Mouse (Mus musculus) myocyte (in vitro differentiated cells): ENCODE measurements around the gene Slc12a3. TPM values are rescaled to one million over a fixed set of nuclear protein-coding genes. Genes with fewer than 3 reads are reported as not detected.

Source experiments
- H3K27me3 ChIP-seq: one replicate; pipeline ENCODE4 v1.6.1; 2011; ENCODE audit not compliant: control insufficient read depth, insufficient read depth, insufficient read length
- H3K36me3 ChIP-seq: one replicate; pipeline ENCODE4 v1.6.1; 2011; ENCODE audit not compliant: control insufficient read depth, insufficient read depth
- H3K4me2 ChIP-seq: one replicate; pipeline ENCODE4 v1.6.1; 2011; ENCODE audit warnings: low read depth, control low read depth
- H3K4me3 ChIP-seq: one replicate; pipeline ENCODE4 v1.5.1; 2011; ENCODE audit warnings: mild to moderate bottlenecking, control low read depth, moderate library complexity
- H3K79me2 ChIP-seq: one replicate; pipeline ENCODE4 v1.6.1; 2011; ENCODE audit not compliant: control insufficient read depth, insufficient read depth
- H3ac ChIP-seq: one replicate; pipeline ENCODE4 v1.6.1; 2011; ENCODE audit not compliant: control insufficient read depth, insufficient read length
- CEBPB ChIP-seq: IDR thresholded peaks from 2 replicates; pipeline ENCODE4 v1.6.1; 2011; ENCODE audit warnings: mild to moderate bottlenecking, moderate library complexity; ENCODE audit not compliant: poor library complexity, insufficient read depth, severe bottlenecking
- E2F4 ChIP-seq: IDR thresholded peaks from one replicate; pipeline ENCODE4 v1.6.1; 2011; ENCODE audit warnings: mild to moderate bottlenecking, control low read depth, moderate library complexity; ENCODE audit not compliant: insufficient read depth
- MAX ChIP-seq: IDR thresholded peaks from one replicate; pipeline ENCODE4 v1.6.1; 2011; ENCODE audit warnings: low read depth, mild to moderate bottlenecking, control low read depth
- MYOD1 ChIP-seq, 3 experiments: IDR thresholded peaks; one replicate each; pipeline ENCODE4 v1.6.1; 2011; ENCODE audit warnings: control low read depth in 2 of 3, low read depth in 2 of 3, mild to moderate bottlenecking in 2 of 3, moderate library complexity in 1 of 3; ENCODE audit not compliant: insufficient read length in 2 of 3, control insufficient read depth in 1 of 3
- MYOG ChIP-seq, 3 experiments: IDR thresholded peaks; one replicate each; pipeline ENCODE4 v1.6.1; 2011; ENCODE audit warnings: control low read depth in 2 of 3, low read depth in 2 of 3, mild to moderate bottlenecking in 2 of 3; ENCODE audit not compliant: insufficient read length in 2 of 3, control insufficient read depth in 1 of 3, insufficient read depth in 1 of 3
- POLR2A ChIP-seq: IDR thresholded peaks from one replicate; pipeline ENCODE4 v1.6.1; 2011; ENCODE audit warnings: low read depth, mild to moderate bottlenecking, control low read depth, moderate library complexity; ENCODE audit not compliant: insufficient read length
- POLR2AphosphoS2 ChIP-seq: IDR thresholded peaks from one replicate; pipeline ENCODE4 v1.6.1; 2011; ENCODE audit warnings: low read depth, control low read depth; ENCODE audit not compliant: insufficient read length
- REST ChIP-seq: IDR thresholded peaks from one replicate; pipeline ENCODE4 v1.6.1; 2011; ENCODE audit warnings: mild to moderate bottlenecking, control low read depth, moderate library complexity; ENCODE audit not compliant: insufficient read depth, insufficient read length
- SRF ChIP-seq: IDR thresholded peaks from one replicate; pipeline ENCODE4 v1.6.1; 2011; ENCODE audit warnings: low read depth; ENCODE audit not compliant: control insufficient read depth, insufficient read length
- TCF12 ChIP-seq: IDR thresholded peaks from one replicate; pipeline ENCODE4 v1.6.1; 2011; ENCODE audit warnings: mild to moderate bottlenecking, control low read depth; ENCODE audit not compliant: poor library complexity, insufficient read depth, severe bottlenecking
- TCF3 ChIP-seq: IDR thresholded peaks from one replicate; pipeline ENCODE4 v1.6.1; 2011; ENCODE audit warnings: low read depth, control low read depth; ENCODE audit not compliant: insufficient read length
- USF1 ChIP-seq: IDR thresholded peaks from one replicate; pipeline ENCODE4 v1.6.1; 2011; ENCODE audit warnings: low read depth, mild to moderate bottlenecking, control low read depth, moderate library complexity
- polyA plus RNA-seq: library from polyadenylated mRNA; unstranded; fragments of >200 nt; fragmentation: generic; extraction: Trizol; gene quantifications from one replicate; pipeline ENCODE4 v1.2.1, GENCODE M21; 2012; ENCODE audit warnings: missing spikeins

Gene Slc12a3
- polyA plus RNA-seq, 1 experiment = 0.04 TPM

DNA sequence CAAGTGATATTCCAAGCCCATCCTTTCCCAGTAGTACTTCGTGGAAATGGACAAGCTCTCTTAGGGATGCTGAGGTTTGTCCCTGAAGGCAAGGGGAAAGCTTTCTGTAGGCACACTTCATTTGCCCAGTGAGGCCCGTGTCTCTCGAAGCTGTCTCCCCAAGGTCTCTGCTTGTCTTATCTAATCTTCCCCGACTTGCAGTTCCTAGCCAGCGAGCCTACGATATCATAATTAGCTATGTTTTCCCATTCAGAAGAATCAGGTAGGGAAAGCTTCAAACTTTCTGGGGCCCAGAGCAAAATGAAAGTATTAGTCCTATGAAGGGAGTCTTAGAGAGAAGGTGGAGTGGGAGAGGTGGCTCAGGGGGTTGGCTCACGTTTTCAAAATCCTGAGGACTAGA lies 55.2 kb downstream of the Slc12a3 start:
- H3K36me3 ChIP-seq = peaks cover 14% of the 10 kb centered on the region
- peaks cover 27% of the 10 kb centered on the region for H3K79me2 ChIP-seq
- no peak overlapping the region for H3K4me3 ChIP-seq
- H3ac ChIP-seq = no peak overlapping the region
- TF ChIP-seq REST (no peak), CEBPB (no peak), USF1 (no peak), TCF12 (no peak), POLR2A (no peak), MYOG (IDR thresholded peaks at IDR 0.05; ENCODE audit: control insufficient read depth in 1 of 3, insufficient read depth in 1 of 3, insufficient read length in 2 of 3, low read depth in 2 of 3) (no peak), TCF3 (no peak), E2F4 (no peak), MAX (no peak), MYOD1 (IDR thresholded peaks at IDR 0.05; ENCODE audit: control insufficient read depth in 1 of 3, insufficient read length in 2 of 3, low read depth in 2 of 3) (no peak), POLR2AphosphoS2 (no peak)
- no peak overlapping the region for H3K4me2 ChIP-seq
- H3K27me3 ChIP-seq = no peaks in the 10 kb centered on the region

DNA sequence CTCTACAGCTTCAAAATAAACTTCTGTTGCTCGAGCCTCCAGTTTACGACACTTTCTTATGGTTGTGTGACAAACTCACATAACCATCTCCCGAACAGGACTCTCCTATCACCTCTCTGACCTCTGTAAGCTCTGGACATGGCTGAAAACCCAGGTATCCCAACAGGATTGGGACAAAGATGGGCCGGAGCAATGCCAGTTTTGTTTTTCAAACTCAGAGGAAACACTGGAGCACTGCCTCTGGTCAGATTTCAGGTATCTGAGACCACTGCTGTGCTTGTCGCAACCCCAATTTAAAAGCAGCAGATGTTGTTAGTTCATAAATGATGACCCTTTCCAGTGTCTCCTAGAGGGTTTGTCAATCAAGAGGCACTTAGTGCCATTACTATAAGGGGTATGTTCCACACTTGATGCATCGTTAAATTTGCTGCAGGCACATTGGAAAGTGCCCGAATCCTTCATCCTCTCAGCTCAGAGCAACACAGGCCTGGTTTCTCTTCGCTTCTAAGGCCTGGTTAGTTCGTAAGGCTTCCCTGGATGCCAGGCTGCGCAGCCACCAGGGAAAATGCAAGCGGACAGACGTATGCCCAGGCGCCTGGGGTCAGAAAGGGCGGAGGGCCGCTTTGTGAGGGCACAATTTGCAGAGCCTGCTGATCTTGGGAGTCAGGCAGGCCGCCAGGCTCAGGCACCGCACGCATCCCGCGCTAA lies 56.7 kb downstream of the Slc12a3 start:
- peaks cover 38% of the 10 kb centered on the region for H3K79me2 ChIP-seq
- H3K27me3 ChIP-seq = no peaks in the 10 kb centered on the region
- H3ac ChIP-seq = peak overlapping the region; percentile 77
- H3K4me3 ChIP-seq = peak overlapping the region; percentile 100
- peaks cover 29% of the 10 kb centered on the region for H3K36me3 ChIP-seq
- TF ChIP-seq TCF3 (no peak), POLR2AphosphoS2 (no peak), MYOD1 (IDR thresholded peaks at IDR 0.05; ENCODE audit: control insufficient read depth in 1 of 3, insufficient read length in 2 of 3, low read depth in 2 of 3) (no peak), SRF (no peak), MYOG (IDR thresholded peaks at IDR 0.05; ENCODE audit: control insufficient read depth in 1 of 3, insufficient read depth in 1 of 3, insufficient read length in 2 of 3, low read depth in 2 of 3) (no peak), POLR2A (no peak), USF1 (no peak)
- H3K4me2 ChIP-seq = peak overlapping the region; percentile 91

DNA sequence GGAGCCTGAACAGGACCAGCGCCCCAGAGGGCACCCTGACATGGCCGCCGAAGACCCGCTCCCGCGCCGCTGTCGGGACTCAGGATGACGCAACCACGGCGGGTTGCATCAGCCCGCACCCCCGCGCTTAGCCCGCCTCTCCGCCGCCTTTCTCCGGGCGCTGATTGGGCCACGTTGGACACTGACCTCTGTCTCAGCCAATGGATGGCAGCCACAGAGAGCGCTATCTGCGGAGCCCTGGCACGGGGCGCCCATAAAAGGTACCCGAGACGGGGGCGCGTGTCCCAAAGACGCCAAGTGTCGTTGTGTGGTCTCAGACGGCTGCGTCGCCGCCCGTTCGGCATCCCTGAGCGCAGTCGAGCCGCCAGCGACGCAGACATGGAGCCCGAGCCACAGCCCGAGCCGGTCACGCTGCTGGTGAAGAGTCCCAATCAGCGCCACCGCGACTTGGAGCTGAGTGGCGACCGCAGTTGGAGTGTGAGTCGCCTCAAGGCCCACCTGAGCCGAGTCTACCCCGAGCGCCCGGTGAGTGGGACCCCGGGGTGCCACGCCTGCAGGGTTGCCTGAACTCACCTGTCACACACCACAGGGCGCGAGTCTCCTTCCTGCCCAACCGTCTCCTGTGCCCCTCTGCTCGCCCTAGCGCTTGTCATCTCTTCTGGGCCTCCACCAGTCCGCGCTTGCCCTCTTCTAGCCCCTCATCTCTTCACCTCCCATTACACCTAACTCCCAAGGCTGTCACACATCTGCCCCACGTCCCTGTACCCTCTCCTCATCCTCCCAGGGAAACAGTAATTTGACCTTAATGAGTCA lies 57.4 kb downstream of the Slc12a3 start, which contains the start of gene Herpud1:
TSS of gene Herpud1 (plus strand) at position 225 of the 813 bp plus-strand sequence.
- H3K4me3 ChIP-seq = peak within 1 kb of the TSS; percentile 100
- peak within 1 kb of the TSS; percentile 77 for H3ac ChIP-seq
- TF ChIP-seq POLR2AphosphoS2 (peak; percentile 96), E2F4 (no peak), POLR2A (peak; percentile 96), REST (no peak), TCF12 (no peak), USF1 (no peak), SRF (peak; percentile 77), MYOD1 (IDR thresholded peaks at IDR 0.05; ENCODE audit: control insufficient read depth in 1 of 3, insufficient read length in 2 of 3, low read depth in 2 of 3) (peak in 1 of 3 experiments; percentile 37), TCF3 (no peak), CEBPB (peak; percentile 93), MYOG (IDR thresholded peaks at IDR 0.05; ENCODE audit: control insufficient read depth in 1 of 3, insufficient read depth in 1 of 3, insufficient read length in 2 of 3, low read depth in 2 of 3) (peak in 1 of 3 experiments; percentile 18)
- H3K36me3 ChIP-seq = peaks cover 36% of the 10 kb centered on the region
- peaks cover 38% of the 10 kb centered on the region for H3K79me2 ChIP-seq
- no peaks in the 10 kb centered on the region for H3K27me3 ChIP-seq
- H3K4me2 ChIP-seq = peak within 1 kb of the TSS; percentile 91

DNA sequence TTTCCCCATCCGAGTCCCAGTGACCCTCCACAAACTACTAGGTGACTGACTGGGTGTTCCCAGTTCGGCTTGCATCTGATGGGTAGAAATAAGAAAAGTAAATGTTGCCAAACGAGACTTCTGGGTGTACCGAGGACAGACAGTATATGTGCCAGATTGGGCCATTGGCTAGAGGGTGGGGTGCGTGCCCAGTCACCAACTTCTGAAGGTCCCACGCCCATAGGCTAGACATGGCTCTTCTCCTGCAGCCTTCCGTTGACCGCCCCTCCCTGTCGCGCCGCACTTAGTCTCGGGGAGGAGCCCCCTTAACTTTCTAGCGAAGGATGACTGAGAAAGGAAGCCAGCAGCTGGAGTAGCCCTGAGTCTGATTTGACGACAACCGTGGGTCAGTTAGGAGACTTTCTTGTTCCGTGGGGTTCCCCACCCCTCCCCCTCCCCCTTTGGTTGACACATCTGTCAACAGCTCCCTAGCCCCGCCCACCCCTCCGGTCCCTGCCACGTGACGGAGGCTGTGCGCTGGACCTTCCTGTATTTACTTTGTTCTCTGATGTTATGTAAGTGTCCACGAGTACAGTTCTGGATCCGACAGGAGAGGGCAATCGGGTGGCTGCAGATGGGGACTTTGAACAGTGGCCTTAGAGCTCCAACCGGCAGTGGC lies 58.2 kb downstream of the Slc12a3 start:
- Histone ChIP-seq H3K4me3 (peak overlapping the region; percentile 100), H3K79me2 (peaks cover 38% of the 10 kb centered on the region), H3K27me3 (no peaks in the 10 kb centered on the region), H3ac (peak overlapping the region; percentile 77), H3K36me3 (peaks cover 43% of the 10 kb centered on the region), H3K4me2 (peak overlapping the region; percentile 89)
- TF ChIP-seq E2F4 (no peak), POLR2A (peak; percentile 54), MYOD1 (IDR thresholded peaks at IDR 0.05; ENCODE audit: control insufficient read depth in 1 of 3, insufficient read length in 2 of 3, low read depth in 2 of 3) (no peak), CEBPB (no peak), POLR2AphosphoS2 (peak; percentile 78), MYOG (IDR thresholded peaks at IDR 0.05; ENCODE audit: control insufficient read depth in 1 of 3, insufficient read depth in 1 of 3, insufficient read length in 2 of 3, low read depth in 2 of 3) (no peak), USF1 (peak; percentile 85)
